Mouse (Mus musculus) embryonic facial prominence, embryonic 11.5 days (tissue): ENCODE results near the gene Wdr95. TPM values are rescaled to one million over a fixed set of nuclear protein-coding genes. Genes with fewer than 3 reads are reported as not detected.

Experiments
- ATAC-seq: fragments of 200-750 bp; cut with Nextera tagmentation; replicated peaks from 2 replicates; pipeline ENCODE4 v1.8.0; 2017; ENCODE audit warnings: low read depth; ENCODE audit not compliant: insufficient number of reproducible peaks, low FRiP score, low TSS enrichment
- DNase-seq: peaks from one replicate; pipeline ENCODE4 v3.0.0-alpha.2; 2015; ENCODE audit warnings: low spot score
- H3K27ac ChIP-seq: fragments of 300-500 bp; sonication (generic); replicated peaks from 2 replicates; pipeline ENCODE4 v1.5.1; 2014; ENCODE audit warnings: mild to moderate bottlenecking, low read depth, low read length, control low read depth
- H3K27me3 ChIP-seq: fragments of 300-500 bp; sonication (generic); 2 replicates; pipeline ENCODE4 v1.6.1; 2014; ENCODE audit warnings: mild to moderate bottlenecking, low read length, moderate library complexity, mixed read lengths; ENCODE audit not compliant: control insufficient read depth, insufficient read depth
- H3K36me3 ChIP-seq: fragments of 300-500 bp; sonication (generic); replicated peaks from 2 replicates; pipeline ENCODE4 v1.6.1; 2014; ENCODE audit warnings: low read depth, mild to moderate bottlenecking, low read length, moderate library complexity, mixed read lengths; ENCODE audit not compliant: control insufficient read depth, insufficient read depth
- H3K4me1 ChIP-seq: fragments of 300-500 bp; sonication (generic); 2 replicates; pipeline ENCODE4 v1.6.1; 2014; ENCODE audit warnings: low read length, mixed read lengths; ENCODE audit not compliant: control insufficient read depth, insufficient read depth
- H3K4me2 ChIP-seq: fragments of 300-500 bp; sonication (generic); 2 replicates; pipeline ENCODE4 v1.6.1; 2014; ENCODE audit warnings: low read depth, mild to moderate bottlenecking, control low read depth, low read length, moderate library complexity
- H3K4me3 ChIP-seq: fragments of 300-500 bp; sonication (generic); 2 replicates; pipeline ENCODE4 v1.5.1; 2014; ENCODE audit warnings: low read depth, low read length, control low read depth
- H3K9ac ChIP-seq: fragments of 300-500 bp; sonication (generic); replicated peaks from 2 replicates; pipeline ENCODE4 v1.6.1; 2014; ENCODE audit warnings: mild to moderate bottlenecking, control low read depth, low read length
- H3K9me3 ChIP-seq: fragments of 300-500 bp; sonication (generic); replicated peaks from 2 replicates; pipeline ENCODE4 v1.6.1; 2016; ENCODE audit warnings: mild to moderate bottlenecking, low read length, inconsistent platforms, mixed read lengths; ENCODE audit not compliant: control insufficient read depth
- WGBS: fragments of 180-500 bp; shearing (Covaris S2); extraction: QIAGEN DNeasy Blood & Tissue Kit; methylation state at CpG from one replicate; pipeline ENCODE4 v1.1.7; 2014; 5-methylcytosine and 5-hydroxymethylcytosine counted together
- polyA plus RNA-seq: library from polyadenylated mRNA; unstranded; fragments of >200 nt; fragmentation: Nextera tagmentation; extraction: Ambion mirVana; gene quantifications from 2 replicates; pipeline ENCODE4 v1.2.1, GENCODE M21; 2014

The Wdr95 gene
- polyA plus RNA-seq, 1 experiment from 2014 or later: not detected

DNA sequence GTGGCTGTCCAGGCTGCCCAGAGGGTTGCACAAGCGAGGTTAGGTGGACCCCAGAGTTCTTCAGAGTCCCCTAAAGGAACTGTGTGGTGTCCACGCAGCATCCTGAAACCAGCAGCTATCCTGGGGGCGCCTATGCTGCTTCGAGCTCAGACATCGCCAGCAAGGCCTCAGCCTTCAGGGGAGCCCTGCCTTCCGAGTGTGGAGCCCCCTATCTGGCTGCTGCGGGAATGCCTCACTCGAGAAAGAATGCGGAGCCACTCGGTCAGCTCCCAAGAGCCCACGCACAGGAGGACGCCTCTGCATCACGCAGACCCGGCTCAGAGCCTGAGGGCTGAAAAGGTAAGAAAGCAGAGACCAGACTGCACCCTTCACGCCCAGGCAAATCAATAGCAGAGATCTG, 38.2 kb upstream of the Wdr95 start:
- Histone ChIP-seq H3K9me3 (no peaks in the 10 kb centered on the region), H3K4me1 (no peaks in the 10 kb centered on the region), H3K4me3 (no peak overlapping the region), H3K27me3 (no peaks in the 10 kb centered on the region), H3K4me2 (no peak overlapping the region), H3K9ac (no peak overlapping the region), H3K36me3 (no peaks in the 10 kb centered on the region), H3K27ac (no peak overlapping the region)
- WGBS: 58% methylated on average over 15 of the region's 15 CpGs
- DNase-seq: no peak
- no peak for ATAC-seq

DNA sequence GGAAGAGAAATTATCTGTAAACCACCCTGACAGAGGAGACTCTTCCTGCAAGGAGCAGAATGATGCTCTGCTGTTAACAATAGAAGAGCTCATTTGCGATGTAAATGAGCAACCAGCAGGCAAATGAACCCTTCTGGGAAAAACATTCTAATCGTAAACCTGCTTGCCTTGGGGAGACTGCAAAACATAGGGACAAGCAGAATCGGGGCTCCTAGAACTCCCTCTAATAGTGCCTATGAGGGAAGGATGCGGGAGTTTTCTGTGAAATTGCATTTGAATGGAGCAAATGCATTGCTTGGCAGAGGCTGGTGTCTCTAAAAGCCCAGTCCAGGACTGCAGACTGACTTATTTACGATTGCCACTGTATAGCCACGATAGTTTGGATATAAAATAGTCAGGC, 32.8 kb upstream of the Wdr95 start:
- Histone ChIP-seq H3K27ac (no peak overlapping the region), H3K9ac (no peak overlapping the region), H3K9me3 (no peaks in the 10 kb centered on the region), H3K36me3 (no peaks in the 10 kb centered on the region), H3K4me3 (no peak overlapping the region), H3K27me3 (no peaks in the 10 kb centered on the region), H3K4me2 (no peak overlapping the region), H3K4me1 (no peaks in the 10 kb centered on the region)
- WGBS: 52% methylated on average over 6 of the region's 6 CpGs
- ATAC-seq: no peak
- no peak for DNase-seq

DNA sequence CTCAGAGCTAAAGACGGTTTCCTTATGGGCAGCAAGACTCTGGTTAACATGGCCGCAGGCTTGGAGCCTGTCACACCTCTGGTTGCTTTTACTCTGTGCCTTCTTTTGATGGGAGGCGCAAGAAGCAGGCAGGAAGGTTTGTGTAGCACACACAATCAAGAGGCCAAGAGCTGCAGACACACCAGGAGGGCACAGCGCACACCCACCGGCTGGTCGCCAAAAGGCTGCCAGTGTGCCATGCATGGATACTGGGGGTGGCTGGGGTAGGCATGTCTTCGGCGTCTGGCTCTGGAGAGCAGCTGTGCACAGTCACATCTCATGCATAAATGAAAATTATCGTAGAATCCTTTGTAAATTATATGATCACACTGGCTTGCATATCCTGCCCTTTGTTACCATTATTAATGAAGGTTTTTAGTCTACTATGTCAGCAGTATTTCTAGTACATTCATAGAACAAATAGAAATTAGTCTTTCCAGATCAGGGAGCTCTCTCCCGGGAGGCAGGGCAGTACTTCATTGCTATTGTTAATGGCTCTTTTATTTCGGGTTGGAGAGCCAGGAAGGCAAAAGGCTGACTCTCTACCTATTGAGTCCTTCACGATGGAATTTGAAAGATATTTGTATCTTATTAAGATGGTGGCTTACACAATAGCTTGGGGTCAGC, 31.9 kb upstream of the Wdr95 start:
- ATAC-seq: no peak
- H3K4me3 ChIP-seq: no peak overlapping the region
- H3K36me3 ChIP-seq: no peaks in the 10 kb centered on the region
- no peaks in the 10 kb centered on the region for H3K27me3 ChIP-seq
- no peak for DNase-seq
- no peak overlapping the region for H3K9ac ChIP-seq
- no peaks in the 10 kb centered on the region for H3K4me1 ChIP-seq
- H3K4me2 ChIP-seq: no peak overlapping the region
- H3K9me3 ChIP-seq: no peaks in the 10 kb centered on the region
- no peak overlapping the region for H3K27ac ChIP-seq
- 65% methylated on average over 12 of the region's 12 CpGs for WGBS

DNA sequence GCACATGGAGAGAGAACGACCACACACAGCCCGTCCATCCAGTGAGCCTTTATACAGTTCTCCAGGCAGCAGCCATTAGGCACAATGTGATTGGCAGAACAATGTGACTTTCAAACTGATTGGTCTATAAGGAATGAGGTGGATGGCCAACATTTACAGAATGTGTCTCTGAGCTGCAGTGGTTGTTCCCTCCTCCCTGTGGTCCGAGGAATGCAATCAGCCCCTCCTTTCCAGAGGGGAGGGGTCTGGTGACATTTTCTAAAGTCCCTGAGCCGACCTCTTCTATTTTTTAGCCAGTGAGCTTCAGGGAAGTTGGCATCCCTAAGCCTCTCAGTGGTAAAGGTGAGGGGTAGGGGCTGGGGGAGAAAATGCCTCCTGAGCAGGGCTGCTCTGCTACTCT, 28.5 kb upstream of the Wdr95 start:
- H3K27me3 ChIP-seq: no peaks in the 10 kb centered on the region

DNA sequence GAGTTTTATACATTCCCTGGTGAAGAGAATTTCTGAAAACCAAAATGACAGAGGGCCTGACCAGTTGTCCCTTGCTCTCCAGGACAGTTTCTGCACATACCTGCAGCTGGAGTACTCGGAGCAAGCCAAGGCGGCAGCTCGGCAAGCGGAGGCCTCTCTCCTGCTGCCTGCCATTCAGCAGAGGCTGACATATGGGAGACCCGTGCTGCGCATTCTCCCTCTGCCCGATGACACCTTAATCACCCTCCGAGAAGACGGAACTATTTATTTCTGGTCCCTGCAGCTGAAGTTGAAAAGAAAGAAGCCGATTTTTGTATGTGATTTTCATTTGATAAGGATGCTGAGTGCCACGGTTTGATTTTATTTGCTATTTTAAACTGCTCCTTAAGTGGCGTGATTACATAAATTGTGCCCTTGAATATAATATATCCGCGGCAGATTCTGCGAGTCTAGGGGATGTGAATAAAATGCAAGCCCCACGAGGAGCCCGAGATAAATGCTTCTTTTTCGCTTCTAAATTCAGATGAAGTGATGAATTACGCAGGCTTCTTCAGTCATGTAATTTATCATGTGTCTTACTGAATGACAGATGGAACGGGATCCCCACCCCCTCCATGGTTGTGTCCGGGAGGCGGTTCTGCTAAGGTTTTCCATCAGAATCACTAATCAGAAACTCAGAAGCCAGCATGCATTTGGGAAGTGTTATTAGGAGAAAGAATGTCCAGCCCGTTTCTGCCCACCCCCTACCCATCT, 24.9 kb upstream of the Wdr95 start:
- DNase-seq (no peak), ATAC-seq (no peak)
- Histone ChIP-seq H3K27me3 (no peaks in the 10 kb centered on the region), H3K27ac (no peak overlapping the region), H3K9me3 (no peaks in the 10 kb centered on the region), H3K4me2 (no peak overlapping the region), H3K36me3 (no peaks in the 10 kb centered on the region), H3K9ac (no peak overlapping the region), H3K4me1 (no peaks in the 10 kb centered on the region), H3K4me3 (no peak overlapping the region)
- 81% methylated on average over 23 of the region's 23 CpGs for WGBS

More for the DNA sequence above, 28.5 kb upstream of the Wdr95 start:
- Histone ChIP-seq H3K36me3 (no peaks in the 10 kb centered on the region), H3K9ac (no peak overlapping the region), H3K27ac (no peak overlapping the region), H3K4me1 (no peaks in the 10 kb centered on the region), H3K9me3 (no peaks in the 10 kb centered on the region), H3K4me2 (no peak overlapping the region), H3K4me3 (no peak overlapping the region)
- ATAC-seq (0 out of 2 replicates have a peak, but pooled peaks have one; percentile 57), DNase-seq (no peak)
- 49% methylated on average over 4 of the region's 4 CpGs for WGBS

DNA sequence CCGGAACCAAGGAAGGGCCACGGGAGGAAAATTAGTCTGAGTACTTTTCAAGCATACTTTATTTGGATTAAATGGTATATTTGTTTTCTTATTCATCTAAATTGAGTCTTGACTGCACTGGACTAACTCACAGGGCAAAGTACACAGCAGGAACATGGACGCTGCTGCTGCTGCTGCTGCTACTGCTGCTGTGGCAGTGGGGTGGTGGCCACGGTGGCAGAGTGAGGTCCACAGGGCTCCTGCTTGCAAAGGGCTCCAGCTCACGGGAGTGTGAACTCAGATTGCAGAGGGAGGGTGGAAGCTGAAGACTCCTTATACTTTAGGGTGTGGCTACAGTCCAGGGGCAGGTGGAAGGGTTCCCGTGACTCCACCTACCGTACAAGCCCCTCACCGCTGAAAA, 23.5 kb upstream of the Wdr95 start:
- Histone ChIP-seq H3K27me3 (no peaks in the 10 kb centered on the region), H3K4me2 (no peak overlapping the region), H3K9me3 (no peaks in the 10 kb centered on the region), H3K9ac (no peak overlapping the region), H3K36me3 (no peaks in the 10 kb centered on the region), H3K4me1 (no peaks in the 10 kb centered on the region), H3K4me3 (no peak overlapping the region), H3K27ac (no peak overlapping the region)
- DNase-seq (no peak), ATAC-seq (no peak)
- 89% methylated on average over 8 of the region's 8 CpGs for WGBS

DNA sequence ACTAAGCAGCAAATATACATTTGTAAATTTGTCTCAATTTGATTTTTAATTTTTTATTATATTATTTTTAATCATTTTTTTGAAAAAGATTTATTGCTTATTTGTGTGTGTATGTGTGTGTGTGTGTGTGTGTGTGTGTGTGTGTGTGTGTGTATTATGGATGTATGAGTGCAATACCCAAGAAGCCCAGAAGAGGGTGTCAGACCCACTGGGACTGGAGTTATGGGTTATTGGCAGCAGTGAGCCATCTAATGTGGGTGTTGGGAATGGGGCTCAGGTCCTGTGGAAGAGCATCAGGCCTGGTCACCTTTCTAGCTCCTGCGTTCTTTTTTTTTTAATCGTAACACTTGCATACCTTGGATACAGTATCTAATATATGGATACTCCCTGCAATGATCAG, 22.4 kb upstream of the Wdr95 start:
- Histone ChIP-seq H3K36me3 (no peaks in the 10 kb centered on the region), H3K4me1 (no peaks in the 10 kb centered on the region), H3K27ac (no peak overlapping the region), H3K9ac (no peak overlapping the region), H3K27me3 (no peaks in the 10 kb centered on the region), H3K4me3 (no peak overlapping the region), H3K9me3 (no peaks in the 10 kb centered on the region), H3K4me2 (no peak overlapping the region)
- DNase-seq (no peak), ATAC-seq (no peak)
- WGBS: 100% methylated on average over 2 of the region's 2 CpGs
